Mouse (Mus musculus) induced T-regulatory cell, adult 2 months (primary cell): ENCODE data around the gene Kdelr2.
A peak's percentile ranks its signal among the peaks of the same experiment; 100 is the strongest.
"Not testable (repeated sequence)": the region's sequence is repeated elsewhere in the genome, so short reads cannot be mapped to it uniquely, and the experiment has no call there.

Experiments used
- DNase-seq: peaks from one replicate; pipeline ENCODE4 v3.0.0-alpha.2; 2012; ENCODE audit warnings: low read depth

Kdelr2 gene

GRCm38 (mm10) chr5:143403221-143404147 lies at the start of gene Kdelr2:
Gene Kdelr2 (plus strand): TSS chr5:143403838.
- DNase-seq: peak; percentile 87

GRCm38 (mm10) chr5:143356017-143356416 lies 47.6 kb upstream of the Kdelr2 start:
- DNase-seq: no peak

- DNase-seq: no peak
These were observed 46.8 kb upstream of the Kdelr2 start, which contains the start of gene Grid2ip for GRCm38 (mm10) chr5:143356686-143357388. Gene Grid2ip (plus strand): TSS chr5:143357338.

- DNase-seq: no peak
These were observed 46.1 kb upstream of the Kdelr2 start for GRCm38 (mm10) chr5:143357564-143357963.

GRCm38 (mm10) chr5:143359263-143359662 lies 44.4 kb upstream of the Kdelr2 start:
- no peak for DNase-seq

GRCm38 (mm10) chr5:143360000-143360399 lies 43.6 kb upstream of the Kdelr2 start:
- DNase-seq: peak; percentile 54

GRCm38 (mm10) chr5:143361428-143361827 lies 42.2 kb upstream of the Kdelr2 start:
- no peak for DNase-seq

- no peak for DNase-seq
These were observed 39.7 kb upstream of the Kdelr2 start for GRCm38 (mm10) chr5:143363678-143364615.

GRCm38 (mm10) chr5:143367931-143368330 lies 35.7 kb upstream of the Kdelr2 start:
- DNase-seq: no peak

GRCm38 (mm10) chr5:143369611-143370255 lies 33.9 kb upstream of the Kdelr2 start:
- no peak for DNase-seq

- no peak for DNase-seq
These were observed 33.1 kb upstream of the Kdelr2 start for GRCm38 (mm10) chr5:143370416-143371145.

- no peak for DNase-seq
These were observed 32.5 kb upstream of the Kdelr2 start for GRCm38 (mm10) chr5:143371146-143371510.

GRCm38 (mm10) chr5:143372818-143373217 lies 30.8 kb upstream of the Kdelr2 start:
- DNase-seq: no peak

GRCm38 (mm10) chr5:143375242-143375641 lies 28.4 kb upstream of the Kdelr2 start:
- peak; percentile 58 for DNase-seq

GRCm38 (mm10) chr5:143376156-143376555 lies 27.5 kb upstream of the Kdelr2 start:
- peak; percentile 44 for DNase-seq

- peak; percentile 40 for DNase-seq
These were observed 16.6 kb upstream of the Kdelr2 start for GRCm38 (mm10) chr5:143386797-143387621.

- DNase-seq: peak; percentile 37
These were observed 9.5 kb upstream of the Kdelr2 start for GRCm38 (mm10) chr5:143394184-143394583.

GRCm38 (mm10) chr5:143394966-143395365 lies 8.7 kb upstream of the Kdelr2 start:
- not testable (repeated sequence) for DNase-seq

GRCm38 (mm10) chr5:143395649-143396048 lies 8.0 kb upstream of the Kdelr2 start:
- peak; percentile 76 for DNase-seq

- no peak for DNase-seq
These were observed 3.1 kb upstream of the Kdelr2 start for GRCm38 (mm10) chr5:143400501-143400900.
